Mouse (Mus musculus) liver (tissue): ENCODE data around the gene Ccl26.

Experiments
- DNase-seq: peaks from one replicate; pipeline ENCODE4 v3.0.0-alpha.2; 2020; ENCODE audit warnings: mixed read lengths

Gene Ccl26

GRCm38 (mm10) chr5:135537794-135538214 is 25.6 kb downstream of the Ccl26 start:
- no peak for DNase-seq

- peak; percentile 27 for DNase-seq
Measured at GRCm38 (mm10) chr5:135537326-135537725, 26.0 kb downstream of the Ccl26 start.

GRCm38 (mm10) chr5:135535867-135536266 is 27.5 kb downstream of the Ccl26 start:
- DNase-seq, result no peak

- no peak for DNase-seq
Measured at GRCm38 (mm10) chr5:135533431-135533830, 29.9 kb downstream of the Ccl26 start.

- DNase-seq, result no peak
Measured at GRCm38 (mm10) chr5:135531306-135531845, 32.0 kb downstream of the Ccl26 start.

GRCm38 (mm10) chr5:135529964-135530363 is 33.4 kb downstream of the Ccl26 start:
- DNase-seq, result no peak

- DNase-seq, result no peak
Measured at GRCm38 (mm10) chr5:135529310-135529709, 34.1 kb downstream of the Ccl26 start.

GRCm38 (mm10) chr5:135527986-135528385 is 35.4 kb downstream of the Ccl26 start:
- DNase-seq, result no peak

GRCm38 (mm10) chr5:135524660-135525560 is 38.5 kb downstream of the Ccl26 start:
- no peak for DNase-seq

GRCm38 (mm10) chr5:135524087-135524486 is 39.3 kb downstream of the Ccl26 start:
- DNase-seq, result no peak

GRCm38 (mm10) chr5:135522111-135522722 is 41.2 kb downstream of the Ccl26 start:
- DNase-seq, result no peak

GRCm38 (mm10) chr5:135517348-135517883 is 46.0 kb downstream of the Ccl26 start:
- DNase-seq, result no peak

- no peak for DNase-seq
Measured at GRCm38 (mm10) chr5:135513131-135513530, 50.2 kb downstream of the Ccl26 start.

- no peak for DNase-seq
Measured at GRCm38 (mm10) chr5:135511105-135511504, 52.3 kb downstream of the Ccl26 start.
